Mouse (Mus musculus): ENCODE data around the gene Cbx5. TPM values are rescaled to one million over a fixed set of nuclear protein-coding genes. Genes with fewer than 3 reads are reported as not detected.

Cbx5 gene
- total and polyA plus RNA-seq, 3 experiments, result 94.9 to 171 (median 128) TPM

DNA sequence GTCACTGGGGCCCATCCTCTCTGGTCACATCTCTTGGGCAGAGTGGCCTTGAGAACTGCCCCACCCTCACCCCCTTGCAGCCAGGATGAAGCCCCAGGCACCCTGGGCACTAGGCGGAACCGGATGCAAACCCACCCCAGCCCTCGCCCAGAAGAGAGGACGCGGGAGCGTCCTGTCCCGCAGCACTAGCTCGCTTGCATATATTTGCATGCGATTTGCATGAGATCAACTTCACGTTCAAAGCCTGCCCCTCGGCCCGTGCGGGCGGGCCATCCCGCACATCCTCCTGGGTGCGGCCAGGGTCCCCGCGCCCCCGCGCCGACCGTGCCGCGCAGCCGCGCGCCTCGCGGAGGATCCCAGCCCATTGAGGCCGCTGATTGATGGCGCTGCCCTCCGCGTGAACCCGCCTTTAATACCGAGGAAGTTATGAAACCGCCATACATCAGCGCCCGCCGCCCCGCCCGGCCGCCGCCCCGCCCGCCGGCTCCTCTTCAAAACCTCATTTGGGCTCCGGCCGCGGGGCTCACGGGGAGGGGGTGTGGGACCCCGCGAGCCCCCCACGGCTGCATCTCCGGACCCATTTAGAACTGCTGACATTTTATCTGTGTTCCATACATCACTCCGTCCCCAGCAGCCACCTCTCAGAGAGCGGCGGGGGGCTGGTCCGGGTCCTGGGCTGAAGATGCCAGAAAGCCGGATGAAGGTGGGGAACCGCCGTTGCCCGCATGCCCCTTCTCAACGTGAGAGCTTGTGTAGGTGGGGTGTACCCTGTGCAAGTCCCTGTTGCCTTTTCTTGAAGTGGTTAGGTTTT is 70.6 kb downstream of the Cbx5 start:
- DNase-seq (ENCODE audit: extremely low read depth), result no peak
- H3K36me3 ChIP-seq (replicated peaks in 1 of 2; ENCODE audit: control insufficient read depth in 1 of 2, insufficient read depth in 1 of 2, low read length in 1 of 2), result no peaks in the 10 kb centered on the region
- no peak overlapping the region for H3K27ac ChIP-seq (ENCODE audit: insufficient read depth, low read depth)
- no peaks in the 10 kb centered on the region for H3K79me2 ChIP-seq (replicated peaks; ENCODE audit: control insufficient read depth, extremely low read depth, insufficient read depth, poor library complexity, severe bottlenecking)
- TF ChIP-seq NELFE (IDR thresholded peaks at IDR 0.05; ENCODE audit: low read depth, low read length), result no peak
- TF ChIP-seq IRF4 (IDR thresholded peaks at IDR 0.05; ENCODE audit: low read depth, low read length), result no peak
- TF ChIP-seq BHLHE40 (IDR thresholded peaks at IDR 0.05; ENCODE audit: low read depth, low read length), result peak; percentile 94
- TF ChIP-seq NRF1 (IDR thresholded peaks at IDR 0.05; ENCODE audit: low read depth, low read length), result peak; percentile 42; the same call in 1 of the 2 replicates
- TF ChIP-seq MAZ (IDR thresholded peaks at IDR 0.05; ENCODE audit: low read depth, low read length), result no peak
- TF ChIP-seq MYC (IDR thresholded peaks at IDR 0.05; ENCODE audit: low read depth, low read length), result no peak
- peaks cover 2 to 44% of the 10 kb centered on the region in 2 experiments; a peak in 3 of 4 replicates for H3K4me1 ChIP-seq (ENCODE audit: control insufficient read depth in 1 of 2, insufficient read depth in 2 of 2)
- peak overlapping the region; percentile 6 to 57 (median 44) for H3K4me3 ChIP-seq (replicated peaks in 1 of 3; ENCODE audit: low read depth in 2 of 3, low read length in 2 of 3, poor library complexity in 1 of 3)
- no peak overlapping the region for H3K9ac ChIP-seq (ENCODE audit: insufficient read depth, low read depth)
- in situ Hi-C loops (cut with MboI; ENCODE audit: low pct_ligation_motif_present, low pct_unique_long_range_greater_than_20kb, low sequenced_read_pairs) (loop anchor here (25.0 kb wide), 1 partner anchor 432 kb away; no protein-coding TSS in a partner anchor), dilution Hi-C loops (cut with MboI; ENCODE audit: extremely low pct_ligation_motif_present, extremely low pct_unique_long_range_greater_than_20kb, low sequenced_read_pairs) (no loop called here)
- H3K27me3 ChIP-seq (replicated peaks), result peaks cover 83% of the 10 kb centered on the region
- H3K4me2 ChIP-seq (ENCODE audit: insufficient read depth, low read depth, poor library complexity, severe bottlenecking), result peak overlapping the region; percentile 86
- H3K9me3 ChIP-seq (replicated peaks; ENCODE audit: low read length), result peaks cover 6% of the 10 kb centered on the region

DNA sequence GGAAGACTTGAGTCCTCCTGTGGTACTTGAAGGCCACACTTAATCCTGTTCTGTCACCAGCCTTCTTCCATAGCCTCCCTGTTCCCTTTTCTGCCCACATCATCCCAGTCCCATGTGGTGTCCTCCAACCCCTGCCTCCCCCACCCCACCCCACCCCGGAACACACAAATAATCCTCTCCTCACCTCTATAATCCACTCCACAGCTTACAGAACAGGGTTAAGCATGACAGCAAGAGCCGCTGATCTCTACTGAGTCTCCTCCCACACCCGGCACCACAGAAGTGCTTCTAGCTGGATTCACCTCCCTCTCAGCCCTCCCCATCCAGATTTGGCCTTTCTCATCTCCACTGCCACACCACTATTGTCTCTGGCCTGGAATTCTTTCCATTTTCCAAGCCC is 71.8 kb downstream of the Cbx5 start:
- H3K9me3 ChIP-seq (replicated peaks; ENCODE audit: low read length), result peaks cover 6% of the 10 kb centered on the region
- no peak overlapping the region for H3K9ac ChIP-seq (ENCODE audit: insufficient read depth, low read depth)
- H3K36me3 ChIP-seq (replicated peaks in 1 of 2; ENCODE audit: control insufficient read depth in 1 of 2, insufficient read depth in 1 of 2, low read length in 1 of 2), result no peaks in the 10 kb centered on the region
- 0 out of 2 replicates have a peak, but pooled peaks cover under 1% of the 10 kb centered on the region for H3K79me2 ChIP-seq (replicated peaks; ENCODE audit: control insufficient read depth, extremely low read depth, insufficient read depth, poor library complexity, severe bottlenecking)
- H3K4me2 ChIP-seq (ENCODE audit: insufficient read depth, low read depth, poor library complexity, severe bottlenecking), result no peak overlapping the region
- DNase-seq (ENCODE audit: extremely low read depth), result no peak
- in situ Hi-C loops (cut with MboI; ENCODE audit: low pct_ligation_motif_present, low pct_unique_long_range_greater_than_20kb, low sequenced_read_pairs), result loop anchor here (25.0 kb wide), 1 partner anchor 430 kb away; no protein-coding TSS in a partner anchor
- TF ChIP-seq USF1 (IDR thresholded peaks at IDR 0.05; ENCODE audit: low read depth, low read length) (no peak), EP300 (IDR thresholded peaks at IDR 0.05; ENCODE audit: low read length) (no peak), CHD2 (IDR thresholded peaks at IDR 0.05; ENCODE audit: low read length) (no peak), BHLHE40 (IDR thresholded peaks at IDR 0.05; ENCODE audit: low read depth, low read length) (no peak), PAX5 (IDR thresholded peaks at IDR 0.05; ENCODE audit: low read length) (no peak), TCF12 (IDR thresholded peaks at IDR 0.05; ENCODE audit: low read depth, low read length) (no peak), ZKSCAN1 (IDR thresholded peaks at IDR 0.05; ENCODE audit: borderline replicate concordance, low read depth, low read length) (no peak), ZC3H11A (IDR thresholded peaks at IDR 0.05; ENCODE audit: low read depth, low read length) (no peak), MAFK (IDR thresholded peaks at IDR 0.05; ENCODE audit: insufficient replicate concordance, low read length) (no peak), SMC3 (IDR thresholded peaks at IDR 0.05; ENCODE audit: low read depth, low read length) (no peak), KAT2A (IDR thresholded peaks at IDR 0.05; ENCODE audit: insufficient replicate concordance, low read length) (no peak), CHD1 (IDR thresholded peaks at IDR 0.05; ENCODE audit: low read depth, low read length) (no peak), ZMIZ1 (IDR thresholded peaks at IDR 0.05; ENCODE audit: low read depth, low read length) (no peak), POLR2A (IDR thresholded peaks at IDR 0.05; ENCODE audit: low read depth, low read length) (no peak), HCFC1 (IDR thresholded peaks at IDR 0.05; ENCODE audit: low read depth, low read length) (no peak), MAZ (IDR thresholded peaks at IDR 0.05; ENCODE audit: low read depth, low read length) (no peak), SIN3A (IDR thresholded peaks at IDR 0.05; ENCODE audit: low read length) (no peak), IRF4 (IDR thresholded peaks at IDR 0.05; ENCODE audit: low read depth, low read length) (no peak)
- peaks cover 2 to 49% of the 10 kb centered on the region in 2 experiments; a peak in 3 of 4 replicates for H3K4me1 ChIP-seq (ENCODE audit: control insufficient read depth in 1 of 2, insufficient read depth in 2 of 2)
- peaks cover 71% of the 10 kb centered on the region for H3K27me3 ChIP-seq (replicated peaks)
- H3K4me3 ChIP-seq (replicated peaks in 1 of 3; ENCODE audit: low read depth in 2 of 3, low read length in 2 of 3, poor library complexity in 1 of 3), result no peak overlapping the region
- no peak overlapping the region for H3K27ac ChIP-seq (ENCODE audit: insufficient read depth, low read depth)
- dilution Hi-C loops (cut with MboI; ENCODE audit: extremely low pct_ligation_motif_present, extremely low pct_unique_long_range_greater_than_20kb, low sequenced_read_pairs), result no loop called here

All from CH12.LX (cell line).